Mouse (Mus musculus) limb, embryonic 13.5 days (tissue): ENCODE data around the gene Psd4. TPM values are rescaled to one million over a fixed set of nuclear protein-coding genes. Genes with fewer than 3 reads are reported as not detected.

Source experiments
- ATAC-seq: fragments of 200-750 bp; cut with Nextera tagmentation; 2 replicates; pipeline ENCODE4 v1.8.0; 2017; ENCODE audit warnings: low read depth, moderate number of reproducible peaks, moderate TSS enrichment; ENCODE audit not compliant: low FRiP score
- H3K27ac ChIP-seq: fragments of 300-500 bp; sonication (generic); 2 replicates; pipeline ENCODE4 v1.5.1; 2015; ENCODE audit warnings: inconsistent platforms, mild to moderate bottlenecking, moderate library complexity
- H3K27me3 ChIP-seq: fragments of 300-500 bp; sonication (generic); 2 replicates; pipeline ENCODE4 v1.6.1; 2015; ENCODE audit warnings: mild to moderate bottlenecking, inconsistent platforms
- H3K36me3 ChIP-seq: fragments of 300-500 bp; sonication (generic); 2 replicates; pipeline ENCODE4 v1.6.1; 2015; ENCODE audit warnings: inconsistent platforms, mild to moderate bottlenecking, moderate library complexity
- H3K4me1 ChIP-seq: fragments of 300-500 bp; sonication (generic); 2 replicates; pipeline ENCODE4 v1.6.1; 2015; ENCODE audit warnings: inconsistent platforms
- H3K4me2 ChIP-seq: fragments of 300-500 bp; sonication (generic); replicated peaks from 2 replicates; pipeline ENCODE4 v1.6.1; 2015; ENCODE audit warnings: inconsistent platforms, mild to moderate bottlenecking, moderate library complexity
- H3K4me3 ChIP-seq: fragments of 300-500 bp; sonication (generic); 2 replicates; pipeline ENCODE4 v1.5.1; 2015; ENCODE audit warnings: moderate library complexity, mild to moderate bottlenecking, inconsistent platforms
- H3K9ac ChIP-seq: fragments of 300-500 bp; sonication (generic); 2 replicates; pipeline ENCODE4 v1.6.1; 2015; ENCODE audit warnings: mild to moderate bottlenecking, inconsistent platforms
- H3K9me3 ChIP-seq: fragments of 300-500 bp; sonication (generic); 2 replicates; pipeline ENCODE4 v1.6.1; 2016; ENCODE audit warnings: inconsistent platforms
- WGBS: fragments of 180-500 bp; shearing (Covaris S2); methylation state at CpG from one replicate; pipeline ENCODE4 v1.1.7; 2015; 5-methylcytosine and 5-hydroxymethylcytosine counted together
- polyA plus RNA-seq: library from polyadenylated mRNA; unstranded; fragments of >200 nt; fragmentation: Nextera tagmentation; extraction: Ambion mirVana; gene quantifications from 2 replicates; pipeline ENCODE4 v1.2.1, GENCODE M21; 2015

The Psd4 gene
- polyA plus RNA-seq, 1 experiment from 2014 or later, result 1.9 TPM

GRCm38 (mm10) chr2:24453206-24453605, 85.8 kb downstream of the Psd4 start:
- no peaks in the 10 kb centered on the region for H3K9me3 ChIP-seq
- no peak overlapping the region for H3K4me2 ChIP-seq
- no peaks in the 10 kb centered on the region for H3K4me1 ChIP-seq
- H3K9ac ChIP-seq, result no peak overlapping the region
- no peak overlapping the region for H3K4me3 ChIP-seq
- WGBS, result 71% methylated on average over 5 of the region's 5 CpGs
- H3K27ac ChIP-seq, result no peak overlapping the region
- H3K27me3 ChIP-seq, result peaks cover 1% of the 10 kb centered on the region; the same call in 1 of the 2 replicates
- no peak for ATAC-seq
- H3K36me3 ChIP-seq, result no peaks in the 10 kb centered on the region

GRCm38 (mm10) chr2:24454429-24455011, 87.1 kb downstream of the Psd4 start:
- H3K4me2 ChIP-seq, result no peak overlapping the region
- 52% methylated on average over 1 of the region's 1 CpGs for WGBS
- H3K4me3 ChIP-seq, result no peak overlapping the region
- no peak overlapping the region for H3K9ac ChIP-seq
- H3K9me3 ChIP-seq, result no peaks in the 10 kb centered on the region
- no peak overlapping the region for H3K27ac ChIP-seq
- no peak for ATAC-seq
- no peaks in the 10 kb centered on the region for H3K4me1 ChIP-seq
- H3K36me3 ChIP-seq, result no peaks in the 10 kb centered on the region
- peaks cover 7% of the 10 kb centered on the region; the same call in 1 of the 2 replicates for H3K27me3 ChIP-seq

- Histone ChIP-seq H3K9ac (no peak overlapping the region), H3K4me2 (no peak overlapping the region), H3K36me3 (no peaks in the 10 kb centered on the region), H3K27ac (no peak overlapping the region), H3K27me3 (peaks cover 7% of the 10 kb centered on the region; the same call in 1 of the 2 replicates), H3K4me1 (no peaks in the 10 kb centered on the region), H3K9me3 (no peaks in the 10 kb centered on the region), H3K4me3 (no peak overlapping the region)
- WGBS, result 42% methylated on average over 6 of the region's 6 CpGs
- no peak for ATAC-seq
Measured at GRCm38 (mm10) chr2:24455057-24455855, 87.9 kb downstream of the Psd4 start.

- H3K4me1 ChIP-seq, result no peaks in the 10 kb centered on the region
- no peak overlapping the region for H3K4me2 ChIP-seq
- WGBS, result 88% methylated on average over 4 of the region's 4 CpGs
- H3K4me3 ChIP-seq, result no peak overlapping the region
- H3K9ac ChIP-seq, result no peak overlapping the region
- peaks cover 7% of the 10 kb centered on the region; the same call in 1 of the 2 replicates for H3K27me3 ChIP-seq
- no peaks in the 10 kb centered on the region for H3K36me3 ChIP-seq
- H3K9me3 ChIP-seq, result no peaks in the 10 kb centered on the region
- no peak for ATAC-seq
- no peak overlapping the region for H3K27ac ChIP-seq
Measured at GRCm38 (mm10) chr2:24456841-24457240, 89.5 kb downstream of the Psd4 start.

- no peak overlapping the region for H3K9ac ChIP-seq
- WGBS, result 37% methylated on average over 9 of the region's 9 CpGs
- no peak; the same call in 1 of the 2 replicates for ATAC-seq
- peaks cover 7% of the 10 kb centered on the region; the same call in 1 of the 2 replicates for H3K27me3 ChIP-seq
- no peaks in the 10 kb centered on the region for H3K4me1 ChIP-seq
- no peak overlapping the region for H3K4me2 ChIP-seq
- no peaks in the 10 kb centered on the region for H3K36me3 ChIP-seq
- no peak overlapping the region for H3K4me3 ChIP-seq
- H3K9me3 ChIP-seq, result no peaks in the 10 kb centered on the region
- no peak overlapping the region for H3K27ac ChIP-seq
Measured at GRCm38 (mm10) chr2:24460112-24460807, 92.9 kb downstream of the Psd4 start.

- Histone ChIP-seq H3K4me3 (no peak overlapping the region), H3K4me1 (no peaks in the 10 kb centered on the region), H3K36me3 (no peaks in the 10 kb centered on the region), H3K9ac (no peak overlapping the region), H3K9me3 (no peaks in the 10 kb centered on the region), H3K27ac (no peak overlapping the region), H3K4me2 (no peak overlapping the region), H3K27me3 (peaks cover 7% of the 10 kb centered on the region; the same call in 1 of the 2 replicates)
- 13% methylated on average over 2 of the region's 2 CpGs for WGBS
- no peak for ATAC-seq
Measured at GRCm38 (mm10) chr2:24460808-24461127, 93.4 kb downstream of the Psd4 start.

Other genes with a start within 250 kb of the Psd4 start
- gene Il1f8, start 214.4 kb upstream of the Psd4 start, polyA plus RNA-seq, result not detected in 2 replicates
- gene Il1f9, start 181.1 kb upstream of the Psd4 start, polyA plus RNA-seq, result not detected in 2 replicates
- not detected in 2 replicates for gene Il1f6, start 152.2 kb upstream of the Psd4 start, polyA plus RNA-seq
- gene Il1f5, start 90.6 kb upstream of the Psd4 start, polyA plus RNA-seq, result 3.2 and 3.6 TPM in 2 replicates
- gene Il1f10, start 76.4 kb upstream of the Psd4 start, polyA plus RNA-seq, result not detected in 2 replicates
- 0.49 and 0.61 TPM in 2 replicates for gene Il1rn, start 30.7 kb upstream of the Psd4 start, polyA plus RNA-seq
- not detected in 2 replicates for gene Pax8, start 108.0 kb downstream of the Psd4 start, polyA plus RNA-seq